Mouse (Mus musculus): ENCODE results near the gene Wdr77. TPM values are rescaled to one million over a fixed set of nuclear protein-coding genes. Genes with fewer than 3 reads are reported as not detected.
A peak's percentile ranks its signal among the peaks of the same experiment; 100 is the strongest.
"Not testable (repeated sequence)": the region's sequence is repeated elsewhere in the genome, so short reads cannot be mapped to it uniquely, and the experiment has no call there.

The Wdr77 gene
- polyA plus RNA-seq, 1 experiment from 2014 or later: 133 TPM

GRCm38 (mm10) chr3:105959999-105960398 is 830 bp downstream of the Wdr77 start, which contains the start of gene Atp5f1:
Gene Atp5f1, minus strand, starts transcription at chr3:105960099.
- WGBS: 8% methylated on average over 6 of the region's 6 CpGs
- Histone ChIP-seq H3K27ac (peak within 1 kb of the TSS; percentile 89), H3K9me3 (no peaks in the 10 kb centered on the region), H3K9ac (peak within 1 kb of the TSS; percentile 95), H3K4me3 (replicated peaks) (peak within 1 kb of the TSS; percentile 93), H3K27me3 (replicated peaks) (no peaks in the 10 kb centered on the region), H3K36me3 (peaks cover 32% of the 10 kb centered on the region), H3K4me1 (replicated peaks) (peaks cover 12% of the 10 kb centered on the region; the same call in 1 of the 2 replicates), H3K4me2 (replicated peaks) (peak within 1 kb of the TSS; percentile 75)
- peak; percentile 16; the same call in 1 of the 2 replicates for ATAC-seq

GRCm38 (mm10) chr3:105960700-105961099 is 1.5 kb downstream of the Wdr77 start:
- Histone ChIP-seq H3K9ac (no peak overlapping the region), H3K4me1 (replicated peaks) (peaks cover 12% of the 10 kb centered on the region; the same call in 1 of the 2 replicates), H3K27ac (no peak overlapping the region), H3K4me3 (replicated peaks) (peak overlapping the region; percentile 93; the same call in 1 of the 2 replicates), H3K4me2 (replicated peaks) (peak overlapping the region; percentile 75), H3K9me3 (no peaks in the 10 kb centered on the region), H3K36me3 (peaks cover 36% of the 10 kb centered on the region), H3K27me3 (replicated peaks) (no peaks in the 10 kb centered on the region)
- no peak for ATAC-seq
- 93% methylated on average over 2 of the region's 2 CpGs for WGBS

GRCm38 (mm10) chr3:105971831-105972446 is 12.8 kb downstream of the Wdr77 start:
- Histone ChIP-seq H3K36me3 (peaks cover 19% of the 10 kb centered on the region), H3K9me3 (no peaks in the 10 kb centered on the region), H3K4me2 (replicated peaks) (no peak overlapping the region), H3K9ac (no peak overlapping the region), H3K4me1 (replicated peaks) (no peaks in the 10 kb centered on the region), H3K27me3 (replicated peaks) (no peaks in the 10 kb centered on the region), H3K27ac (no peak overlapping the region), H3K4me3 (replicated peaks) (no peak overlapping the region)
- ATAC-seq: no peak
- 79% methylated on average over 5 of the region's 5 CpGs for WGBS

GRCm38 (mm10) chr3:105973411-105973810 is 14.2 kb downstream of the Wdr77 start, which contains the start of gene Ovgp1:
Gene Ovgp1, plus strand, starts transcription at chr3:105973711.
- H3K9me3 ChIP-seq: no peaks in the 10 kb centered on the region
- peaks cover 10% of the 10 kb centered on the region for H3K36me3 ChIP-seq
- no peak within 1 kb of the TSS for H3K27ac ChIP-seq
- no peak within 1 kb of the TSS for H3K4me2 ChIP-seq (replicated peaks)
- H3K4me3 ChIP-seq (replicated peaks): no peak within 1 kb of the TSS
- ATAC-seq: no peak
- no peaks in the 10 kb centered on the region for H3K27me3 ChIP-seq (replicated peaks)
- no peaks in the 10 kb centered on the region for H3K4me1 ChIP-seq (replicated peaks)
- WGBS: 79% methylated on average over 3 of the region's 3 CpGs
- H3K9ac ChIP-seq: no peak within 1 kb of the TSS

- Histone ChIP-seq H3K9ac (no peak overlapping the region), H3K36me3 (peaks cover 4% of the 10 kb centered on the region; the same call in 1 of the 2 replicates), H3K9me3 (no peaks in the 10 kb centered on the region), H3K4me2 (replicated peaks) (no peak overlapping the region), H3K27ac (no peak overlapping the region), H3K4me1 (replicated peaks) (no peaks in the 10 kb centered on the region), H3K27me3 (replicated peaks) (no peaks in the 10 kb centered on the region), H3K4me3 (replicated peaks) (no peak overlapping the region)
- ATAC-seq: no peak
- WGBS: 85% methylated on average over 2 of the region's 2 CpGs
These were observed 15.0 kb downstream of the Wdr77 start for GRCm38 (mm10) chr3:105974174-105974573.

GRCm38 (mm10) chr3:105989611-105990010 is 30.4 kb downstream of the Wdr77 start:
- WGBS: 72% methylated on average over 5 of the region's 5 CpGs
- H3K4me1 ChIP-seq (replicated peaks); H3K9me3 ChIP-seq; ATAC-seq; H3K4me3 ChIP-seq (replicated peaks); H3K27ac ChIP-seq; H3K9ac ChIP-seq; H3K27me3 ChIP-seq (replicated peaks); H3K36me3 ChIP-seq; H3K4me2 ChIP-seq (replicated peaks): not testable (repeated sequence)

GRCm38 (mm10) chr3:105991653-105992283 is 32.6 kb downstream of the Wdr77 start:
- Histone ChIP-seq H3K4me1 (replicated peaks) (no peaks in the 10 kb centered on the region), H3K36me3 (no peaks in the 10 kb centered on the region), H3K4me3 (replicated peaks) (no peak overlapping the region), H3K4me2 (replicated peaks) (no peak overlapping the region), H3K27ac (no peak overlapping the region), H3K9ac (no peak overlapping the region), H3K27me3 (replicated peaks) (no peaks in the 10 kb centered on the region), H3K9me3 (no peaks in the 10 kb centered on the region)
- WGBS: 21% methylated on average over 4 of the region's 4 CpGs
- ATAC-seq: no peak

GRCm38 (mm10) chr3:105994730-105995129 is 35.6 kb downstream of the Wdr77 start:
- Histone ChIP-seq H3K27ac (no peak overlapping the region), H3K4me1 (replicated peaks) (no peaks in the 10 kb centered on the region), H3K36me3 (no peaks in the 10 kb centered on the region), H3K4me3 (replicated peaks) (no peak overlapping the region), H3K9ac (no peak overlapping the region), H3K27me3 (replicated peaks) (no peaks in the 10 kb centered on the region), H3K9me3 (no peaks in the 10 kb centered on the region), H3K4me2 (replicated peaks) (no peak overlapping the region)
- ATAC-seq: no peak
- 57% methylated on average over 2 of the region's 2 CpGs for WGBS

- H3K4me2 ChIP-seq (replicated peaks): peak overlapping the region; percentile 46
- 23% methylated on average over 11 of the region's 11 CpGs for WGBS
- H3K27me3 ChIP-seq (replicated peaks): no peaks in the 10 kb centered on the region
- H3K4me3 ChIP-seq (replicated peaks): no peak overlapping the region
- no peak overlapping the region for H3K9ac ChIP-seq
- peak; percentile 36; the same call in 1 of the 2 replicates for ATAC-seq
- 0 out of 2 replicates have a peak, but pooled peaks cover 5% of the 10 kb centered on the region for H3K4me1 ChIP-seq (replicated peaks)
- H3K36me3 ChIP-seq: no peaks in the 10 kb centered on the region
- no peaks in the 10 kb centered on the region for H3K9me3 ChIP-seq
- H3K27ac ChIP-seq: no peak overlapping the region
These were observed 41.7 kb downstream of the Wdr77 start for GRCm38 (mm10) chr3:106000707-106001375.

- 0 out of 2 replicates have a peak, but pooled peaks cover 5% of the 10 kb centered on the region for H3K4me1 ChIP-seq (replicated peaks)
- 17% methylated on average over 17 of the region's 17 CpGs for WGBS
- no peaks in the 10 kb centered on the region for H3K9me3 ChIP-seq
- H3K27me3 ChIP-seq (replicated peaks): no peaks in the 10 kb centered on the region
- peak; percentile 98 for ATAC-seq
- H3K4me2 ChIP-seq (replicated peaks): peak overlapping the region; percentile 46
- no peaks in the 10 kb centered on the region for H3K36me3 ChIP-seq
- no peak overlapping the region for H3K4me3 ChIP-seq (replicated peaks)
- no peak overlapping the region for H3K9ac ChIP-seq
- H3K27ac ChIP-seq: no peak overlapping the region
These were observed 42.5 kb downstream of the Wdr77 start for GRCm38 (mm10) chr3:106001416-106002370.

GRCm38 (mm10) chr3:106003360-106003759 is 44.2 kb downstream of the Wdr77 start:
- WGBS: 66% methylated on average over 10 of the region's 10 CpGs
- ATAC-seq; H3K9me3 ChIP-seq; H3K4me2 ChIP-seq (replicated peaks); H3K9ac ChIP-seq; H3K36me3 ChIP-seq; H3K4me1 ChIP-seq (replicated peaks); H3K27ac ChIP-seq; H3K4me3 ChIP-seq (replicated peaks); H3K27me3 ChIP-seq (replicated peaks): not testable (repeated sequence)
